Mouse (Mus musculus) layer of hippocampus, postnatal 25 days (tissue): Measurements from ENCODE around the gene Gm45783. TPM values are rescaled to one million over a fixed set of nuclear protein-coding genes. Genes with fewer than 3 reads are reported as not detected.
"Not testable (repeated sequence)": the region's sequence is repeated elsewhere in the genome, so short reads cannot be mapped to it uniquely, and the experiment has no call there.

ENCODE experiments used
- DNase-seq, 2 experiments: peaks; one replicate each; pipeline ENCODE4 v3.0.0; 2022; ENCODE audit warnings: mixed read lengths in 2 of 2, low spot score in 1 of 2; ENCODE audit errors: extremely low spot score in 1 of 2
- microRNA-seq, 2 experiments: library from miRNA; unstranded; fragments of <30 nt; microRNA quantifications; one replicate each; pipeline ENCODE4 v1.2.0; 2021
- total RNA-seq, 2 experiments: library from RNA; stranded (reverse); gene quantifications; 2 replicates each; pipeline ENCODE4 v1.2.3; 2021

Gm45783 gene
- not detected for total RNA-seq

- DNase-seq = not testable (repeated sequence)
Measured at GRCm38 (mm10) chr7:7374431-7374830, at the start of gene Gm45783. Gene Gm45783 (minus strand): TSS chr7:7374573.

GRCm38 (mm10) chr7:7399603-7400002 lies 25.2 kb upstream of the Gm45783 start, which contains the start of gene Vmn2r31:
Gene Vmn2r31 (minus strand): TSS chr7:7399703.
- not testable (repeated sequence) for DNase-seq

- not testable (repeated sequence) for DNase-seq
Measured at GRCm38 (mm10) chr7:7337509-7337908, 36.9 kb downstream of the Gm45783 start, which contains the start of gene Vmn2r30. Gene Vmn2r30 (minus strand): TSS chr7:7337609.

- DNase-seq = peak in 1 of 2 experiments; percentile 56
Measured at GRCm38 (mm10) chr7:7295595-7295994, 78.8 kb downstream of the Gm45783 start.

Small RNA genes lying within 50 kb of the gene (microRNA-seq; reads per million reads assigned to microRNA genes)
- gene Mir5620 = 14.3 to 18.7 reads per million in 2 experiments

Other genes starting within 250 kb of the Gm45783 start
- 1 to 10 TPM; 1.9 to 2.3 TPM for gene Zfp773, start 237.8 kb downstream of the Gm45783 start, total RNA-seq
- 1 to 10 TPM; 6.9 to 7.3 TPM for gene Zfp418, start 203.2 kb downstream of the Gm45783 start, total RNA-seq
- gene Zfp772, start 164.6 kb downstream of the Gm45783 start, total RNA-seq = 1 to 10 TPM; 7.9 to 8.2 TPM
- gene Vmn2r29, start 127.2 kb downstream of the Gm45783 start, total RNA-seq = 1 to 10 TPM; 1.2 to 2.3 TPM
- gene Gm45844, start 96.3 kb downstream of the Gm45783 start, total RNA-seq = 10 to 100 TPM; 10.9 to 13.5 TPM
- 100 to 1,000 TPM; 137 to 138 TPM for gene Clcn4, start 73.7 kb downstream of the Gm45783 start, total RNA-seq
- under 1 TPM; 0.09 to 0.17 TPM for gene Vmn2r30, start 37.0 kb downstream of the Gm45783 start, total RNA-seq
- gene Vmn2r31, start 25.1 kb upstream of the Gm45783 start, total RNA-seq = not detected
- gene Vmn2r32, start 105.4 kb upstream of the Gm45783 start, total RNA-seq = not detected
- not detected for gene Vmn2r33, start 192.2 kb upstream of the Gm45783 start, total RNA-seq